Mouse (Mus musculus): ENCODE results near the gene Polk. TPM values are rescaled to one million over a fixed set of nuclear protein-coding genes. Genes with fewer than 3 reads are reported as not detected.

The Polk gene
- polyA plus RNA-seq, 1 experiment from 2014 or later, result 7.7 TPM

- ATAC-seq (ENCODE audit: low FRiP score, low read depth), result no peak
- Histone ChIP-seq H3K36me3 (peaks cover 13% of the 10 kb centered on the region; the same call in 1 of the 2 replicates), H3K9me3 (no peaks in the 10 kb centered on the region), H3K4me1 (no peaks in the 10 kb centered on the region), H3K4me3 (no peak within 1 kb of the TSS), H3K4me2 (replicated peaks) (no peak within 1 kb of the TSS), H3K27ac (no peak within 1 kb of the TSS), H3K27me3 (replicated peaks) (no peaks in the 10 kb centered on the region), H3K9ac (no peak within 1 kb of the TSS)
- 91% methylated on average over 3 of the region's 3 CpGs for WGBS
These were observed 51.9 kb downstream of the Polk start, which contains the start of gene Gm17622 for GRCm38 (mm10) chr13:96490433-96490832. Gene Gm17622 (plus strand): TSS chr13:96490733.

GRCm38 (mm10) chr13:96487968-96488367 is 54.4 kb downstream of the Polk start:
- no peak overlapping the region for H3K27ac ChIP-seq
- H3K9ac ChIP-seq, result no peak overlapping the region
- 90% methylated on average over 6 of the region's 6 CpGs for WGBS
- H3K4me2 ChIP-seq (replicated peaks), result no peak overlapping the region
- no peak overlapping the region for H3K4me3 ChIP-seq
- H3K27me3 ChIP-seq (replicated peaks), result no peaks in the 10 kb centered on the region
- ATAC-seq (ENCODE audit: low FRiP score, low read depth), result no peak
- H3K36me3 ChIP-seq, result peaks cover 13% of the 10 kb centered on the region; the same call in 1 of the 2 replicates
- no peaks in the 10 kb centered on the region for H3K4me1 ChIP-seq
- H3K9me3 ChIP-seq, result no peaks in the 10 kb centered on the region

DNA sequence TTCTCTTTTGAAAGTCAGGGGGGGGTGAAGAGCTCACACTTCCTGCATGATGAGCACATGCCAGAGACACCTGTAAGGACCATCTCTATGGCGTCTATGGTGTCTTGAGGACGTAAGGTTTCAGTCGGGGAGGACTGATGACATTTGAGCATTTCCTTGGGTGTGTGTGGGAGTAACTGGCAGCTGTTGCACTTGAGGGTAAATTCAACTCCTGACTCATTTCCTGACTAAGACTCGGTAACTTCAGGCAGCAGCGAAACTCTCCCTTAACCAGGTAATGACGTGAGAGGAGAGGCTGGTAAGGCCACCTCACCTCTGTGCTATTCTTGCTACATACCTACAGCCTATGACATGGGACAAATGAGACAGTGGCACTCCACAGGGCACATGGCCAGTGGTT is 55.1 kb downstream of the Polk start:
- no peak overlapping the region for H3K4me3 ChIP-seq
- H3K4me1 ChIP-seq, result no peaks in the 10 kb centered on the region
- H3K27me3 ChIP-seq (replicated peaks), result no peaks in the 10 kb centered on the region
- H3K9ac ChIP-seq, result no peak overlapping the region
- no peak overlapping the region for H3K4me2 ChIP-seq (replicated peaks)
- no peak overlapping the region for H3K27ac ChIP-seq
- ATAC-seq (ENCODE audit: low FRiP score, low read depth), result no peak
- H3K9me3 ChIP-seq, result no peaks in the 10 kb centered on the region
- peaks cover 13% of the 10 kb centered on the region; the same call in 1 of the 2 replicates for H3K36me3 ChIP-seq
- whole genome bisulfite sequencing, result 97% methylated on average over 6 of the region's 6 CpGs

GRCm38 (mm10) chr13:96478991-96479390 is 63.4 kb downstream of the Polk start:
- Histone ChIP-seq H3K27me3 (replicated peaks) (no peaks in the 10 kb centered on the region), H3K36me3 (no peaks in the 10 kb centered on the region), H3K9ac (no peak overlapping the region), H3K9me3 (no peaks in the 10 kb centered on the region), H3K4me3 (no peak overlapping the region), H3K4me1 (no peaks in the 10 kb centered on the region), H3K27ac (no peak overlapping the region), H3K4me2 (replicated peaks) (no peak overlapping the region)
- no peak for ATAC-seq (ENCODE audit: low FRiP score, low read depth)
- 94% methylated on average over 1 of the region's 1 CpGs for WGBS

- H3K9me3 ChIP-seq, result no peaks in the 10 kb centered on the region
- H3K4me1 ChIP-seq, result no peaks in the 10 kb centered on the region
- no peak overlapping the region for H3K4me2 ChIP-seq (replicated peaks)
- H3K9ac ChIP-seq, result no peak overlapping the region
- no peak overlapping the region for H3K27ac ChIP-seq
- H3K36me3 ChIP-seq, result no peaks in the 10 kb centered on the region
- H3K4me3 ChIP-seq, result no peak overlapping the region
- ATAC-seq (ENCODE audit: low FRiP score, low read depth), result no peak
- H3K27me3 ChIP-seq (replicated peaks), result no peaks in the 10 kb centered on the region
- WGBS, result 95% methylated on average over 4 of the region's 4 CpGs
These were observed 65.2 kb downstream of the Polk start for GRCm38 (mm10) chr13:96477226-96477625.

DNA sequence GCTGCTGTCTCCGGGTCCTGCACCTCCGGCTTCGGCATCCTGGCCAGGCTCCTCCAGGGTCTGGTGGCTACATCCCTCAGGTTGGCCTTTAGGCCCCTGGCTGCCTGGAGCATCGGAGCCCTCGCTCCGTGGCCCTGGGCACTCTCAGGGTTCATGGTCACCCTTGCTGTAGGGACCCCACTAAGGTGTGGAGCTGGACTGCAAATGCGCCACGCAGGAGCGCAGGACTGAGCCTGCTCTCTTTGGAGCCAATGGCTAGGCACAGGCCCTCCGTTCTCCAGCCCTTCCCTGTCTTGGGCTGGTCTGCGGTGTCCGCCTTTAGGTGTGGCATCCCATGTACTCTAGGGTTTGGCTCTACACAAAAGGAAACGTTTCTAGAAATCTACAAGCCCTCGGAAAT is 71.4 kb downstream of the Polk start, which contains the start of gene Ankdd1b:
Gene Ankdd1b, minus strand, starts transcription at position 242 of the 400 bp plus-strand sequence.
- no peak for ATAC-seq (ENCODE audit: low FRiP score, low read depth)
- Histone ChIP-seq H3K27ac (no peak within 1 kb of the TSS), H3K4me1 (no peaks in the 10 kb centered on the region), H3K9ac (no peak within 1 kb of the TSS), H3K4me2 (replicated peaks) (no peak within 1 kb of the TSS), H3K36me3 (no peaks in the 10 kb centered on the region), H3K4me3 (no peak within 1 kb of the TSS), H3K27me3 (replicated peaks) (no peaks in the 10 kb centered on the region), H3K9me3 (no peaks in the 10 kb centered on the region)
- WGBS, result 92% methylated on average over 14 of the region's 14 CpGs

- no peak overlapping the region for H3K4me2 ChIP-seq (replicated peaks)
- no peaks in the 10 kb centered on the region for H3K27me3 ChIP-seq (replicated peaks)
- no peak for ATAC-seq (ENCODE audit: low FRiP score, low read depth)
- 86% methylated on average over 6 of the region's 6 CpGs for WGBS
- no peaks in the 10 kb centered on the region for H3K36me3 ChIP-seq
- no peak overlapping the region for H3K4me3 ChIP-seq
- H3K9me3 ChIP-seq, result no peaks in the 10 kb centered on the region
- H3K27ac ChIP-seq, result no peak overlapping the region
- no peaks in the 10 kb centered on the region for H3K4me1 ChIP-seq
- H3K9ac ChIP-seq, result no peak overlapping the region
These were observed 71.8 kb downstream of the Polk start for GRCm38 (mm10) chr13:96470556-96470955.

- 96% methylated on average over 5 of the region's 5 CpGs for WGBS
- Histone ChIP-seq H3K4me1 (no peaks in the 10 kb centered on the region), H3K9ac (no peak overlapping the region), H3K27me3 (replicated peaks) (no peaks in the 10 kb centered on the region), H3K27ac (no peak overlapping the region), H3K4me3 (no peak overlapping the region), H3K9me3 (no peaks in the 10 kb centered on the region), H3K36me3 (no peaks in the 10 kb centered on the region), H3K4me2 (replicated peaks) (no peak overlapping the region)
- no peak for ATAC-seq (ENCODE audit: low FRiP score, low read depth)
These were observed 73.7 kb downstream of the Polk start for GRCm38 (mm10) chr13:96468678-96469077.

GRCm38 (mm10) chr13:96465315-96465714 is 77.1 kb downstream of the Polk start:
- no peak for ATAC-seq (ENCODE audit: low FRiP score, low read depth)
- Histone ChIP-seq H3K27ac (no peak overlapping the region), H3K4me2 (replicated peaks) (no peak overlapping the region), H3K4me3 (no peak overlapping the region), H3K9ac (no peak overlapping the region), H3K9me3 (no peaks in the 10 kb centered on the region), H3K36me3 (no peaks in the 10 kb centered on the region), H3K4me1 (no peaks in the 10 kb centered on the region), H3K27me3 (replicated peaks) (no peaks in the 10 kb centered on the region)
- WGBS, result 47% methylated on average over 5 of the region's 5 CpGs

GRCm38 (mm10) chr13:96462644-96463043 is 79.7 kb downstream of the Polk start:
- ATAC-seq (ENCODE audit: low FRiP score, low read depth), result no peak
- no peak overlapping the region for H3K4me3 ChIP-seq
- 66% methylated on average over 1 of the region's 1 CpGs for WGBS
- no peak overlapping the region for H3K4me2 ChIP-seq (replicated peaks)
- no peaks in the 10 kb centered on the region for H3K27me3 ChIP-seq (replicated peaks)
- H3K27ac ChIP-seq, result no peak overlapping the region
- no peaks in the 10 kb centered on the region for H3K36me3 ChIP-seq
- H3K9ac ChIP-seq, result no peak overlapping the region
- no peaks in the 10 kb centered on the region for H3K4me1 ChIP-seq
- no peaks in the 10 kb centered on the region for H3K9me3 ChIP-seq

DNA sequence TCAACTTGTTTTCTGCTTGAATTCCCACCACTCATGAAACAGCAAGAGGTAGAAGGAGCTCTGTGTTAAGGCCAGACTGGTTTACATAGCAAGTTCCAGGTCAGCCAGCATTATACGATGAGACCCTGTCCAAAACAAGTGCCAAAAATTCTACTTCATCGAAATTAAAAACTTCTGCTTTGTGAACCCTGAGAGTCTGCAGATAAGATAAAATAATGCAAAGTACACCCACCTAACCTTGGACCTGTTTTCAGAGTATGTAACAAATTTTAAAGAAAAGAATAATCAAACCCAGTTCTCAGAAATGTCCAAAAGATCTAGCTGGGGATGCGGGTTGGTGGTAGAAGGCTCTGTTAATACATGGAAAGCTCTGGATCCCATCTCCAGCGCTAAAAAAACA is 83.8 kb downstream of the Polk start:
- no peaks in the 10 kb centered on the region for H3K36me3 ChIP-seq
- no peaks in the 10 kb centered on the region for H3K27me3 ChIP-seq (replicated peaks)
- no peak overlapping the region for H3K9ac ChIP-seq
- no peak overlapping the region for H3K27ac ChIP-seq
- 87% methylated on average over 4 of the region's 4 CpGs for WGBS
- no peak overlapping the region for H3K4me3 ChIP-seq
- H3K4me2 ChIP-seq (replicated peaks), result no peak overlapping the region
- H3K4me1 ChIP-seq, result no peaks in the 10 kb centered on the region
- ATAC-seq (ENCODE audit: low FRiP score, low read depth), result no peak
- no peaks in the 10 kb centered on the region for H3K9me3 ChIP-seq

DNA sequence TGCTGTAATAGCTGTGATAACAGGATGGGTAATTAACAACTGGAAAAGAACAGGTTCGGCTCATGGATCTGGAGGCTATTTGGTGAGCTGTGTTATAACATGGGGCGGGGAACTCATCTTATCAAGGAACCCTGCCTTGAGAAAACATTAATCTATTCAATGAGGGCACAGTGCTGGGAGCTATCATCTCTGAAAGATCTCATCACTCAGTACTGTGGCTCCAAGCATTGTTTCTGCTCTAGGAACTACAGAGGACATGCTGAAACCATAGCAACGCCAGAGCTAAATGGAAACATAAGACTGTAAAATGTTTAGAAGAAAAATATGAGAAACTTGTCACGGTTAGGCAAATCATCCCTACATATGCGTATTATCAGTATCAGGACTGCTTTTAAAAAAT is 84.4 kb downstream of the Polk start:
- Histone ChIP-seq H3K4me1 (no peaks in the 10 kb centered on the region), H3K4me3 (no peak overlapping the region), H3K36me3 (no peaks in the 10 kb centered on the region), H3K4me2 (replicated peaks) (no peak overlapping the region), H3K27ac (no peak overlapping the region), H3K9ac (no peak overlapping the region), H3K9me3 (no peaks in the 10 kb centered on the region), H3K27me3 (replicated peaks) (no peaks in the 10 kb centered on the region)
- ATAC-seq (ENCODE audit: low FRiP score, low read depth), result no peak
- WGBS, result 90% methylated on average over 5 of the region's 5 CpGs

- Histone ChIP-seq H3K9me3 (no peaks in the 10 kb centered on the region), H3K4me2 (replicated peaks) (no peak overlapping the region), H3K36me3 (no peaks in the 10 kb centered on the region), H3K4me3 (no peak overlapping the region), H3K4me1 (no peaks in the 10 kb centered on the region), H3K27me3 (replicated peaks) (no peaks in the 10 kb centered on the region), H3K27ac (no peak overlapping the region), H3K9ac (no peak overlapping the region)
- WGBS, result 93% methylated on average over 5 of the region's 5 CpGs
- ATAC-seq (ENCODE audit: low FRiP score, low read depth), result no peak
These were observed 84.8 kb downstream of the Polk start for GRCm38 (mm10) chr13:96457566-96457965.
